In genomic region chr13:32934706-32935381, GRCm38 (mm10) we compare ENCODE assay signal across 16 mouse cellular contexts. TPM values are rescaled to one million over a fixed set of nuclear protein-coding genes. Genes with fewer than 3 reads are reported as not detected.
DNase-seq lines count a peak whose midpoint lies in the region; ATAC-seq and TF ChIP-seq lines count a peak whose summit lies in the region.
"Had no signal": no experiment of that assay in that cellular context is flagged by ENCODE, and none has a peak within 500 bp of the region (broad histone marks: within the 10 kb centered on the region; RNA-seq: fewer than 3 reads in every experiment).

No protein-coding gene starts in this region.

- H3K4me3 ChIP-seq in liver, postnatal 0 days (ENCODE audit: low read depth, low read length), result no peak overlapping the region
- no peak overlapping the region for H3K4me3 ChIP-seq in liver, embryonic 12.5 days
- no peak overlapping the region for H3K4me3 ChIP-seq in midbrain, embryonic 16.5 days (ENCODE audit: low read depth, low read length)
- H3K4me3 ChIP-seq: heart, embryonic 15.5 days; hindbrain, embryonic 15.5 days; lung, embryonic 15.5 days; neural tube, embryonic 15.5 days had no signal

- DNase-seq in liver, postnatal 0 days, result no peak
- DNase-seq in B cell, adult 2 months, result peak; percentile 83 to 85
- peak; percentile 19 for DNase-seq in c-Kit-positive CD71-negative TER-119-negative erythroid progenitor cells, embryonic 14.5 days (ENCODE audit: low read depth)
- DNase-seq in gastrocnemius, postnatal 4 days (ENCODE audit: low spot score in 2 of 2), result no peak
- DNase-seq: adrenal gland, postnatal 10 days; forebrain, postnatal 0 days; gastrocnemius, postnatal 25 days; kidney, adult 9 months; right cerebral cortex, postnatal 25 days had no signal

- TF ChIP-seq EP300 in liver, postnatal 0 days (IDR thresholded peaks at IDR 0.05; ENCODE audit: low read depth), result no peak

- no peak overlapping the region for H3K9ac ChIP-seq in liver, postnatal 0 days (replicated peaks)
- no peak overlapping the region for H3K9ac ChIP-seq in liver, embryonic 12.5 days
- no peak overlapping the region for H3K9ac ChIP-seq in midbrain, embryonic 16.5 days (ENCODE audit: low read depth, low read length)
- H3K9ac ChIP-seq: forebrain, postnatal 0 days; heart, embryonic 15.5 days; hindbrain, embryonic 15.5 days; lung, embryonic 15.5 days; neural tube, embryonic 15.5 days had no signal

- 0 out of 2 replicates have a peak, but pooled peaks have one; percentile 10 for ATAC-seq in liver, postnatal 0 days
- ATAC-seq in liver, embryonic 12.5 days, result no peak
- peak; percentile 47 for ATAC-seq in monocyte, adult 5-6 weeks (replicated peaks; ENCODE audit: insufficient number of reproducible peaks, low FRiP score, low TSS enrichment, poor library complexity, severe bottlenecking)
- no peak for ATAC-seq in midbrain, embryonic 16.5 days
- ATAC-seq: forebrain, postnatal 0 days had no signal

- no peak for TF ChIP-seq CTCF in liver, postnatal 0 days (IDR thresholded peaks at IDR 0.05; ENCODE audit: low read depth)

- no peaks in the 10 kb centered on the region for H3K9me3 ChIP-seq in liver, postnatal 0 days (ENCODE audit: low read length)
- H3K9me3 ChIP-seq in liver, embryonic 12.5 days (replicated peaks), result no peaks in the 10 kb centered on the region
- no peaks in the 10 kb centered on the region for H3K9me3 ChIP-seq in midbrain, embryonic 16.5 days (replicated peaks; ENCODE audit: control insufficient read depth, low read length, poor library complexity, severe bottlenecking)
- H3K9me3 ChIP-seq: heart, embryonic 15.5 days; hindbrain, embryonic 15.5 days; lung, embryonic 15.5 days; neural tube, embryonic 15.5 days had no signal

- no peaks in the 10 kb centered on the region for H3K36me3 ChIP-seq in liver, postnatal 0 days (replicated peaks; ENCODE audit: insufficient read depth, low read length)
- no peaks in the 10 kb centered on the region for H3K36me3 ChIP-seq in liver, embryonic 12.5 days
- no peaks in the 10 kb centered on the region for H3K36me3 ChIP-seq in midbrain, embryonic 16.5 days (ENCODE audit: control insufficient read depth, insufficient read depth, low read length)
- H3K36me3 ChIP-seq: heart, embryonic 15.5 days; hindbrain, embryonic 15.5 days; lung, embryonic 15.5 days; neural tube, embryonic 15.5 days had no signal

- no peaks in the 10 kb centered on the region; the same call in 1 of the 2 replicates for H3K4me1 ChIP-seq in liver, postnatal 0 days (ENCODE audit: insufficient read depth)
- no peaks in the 10 kb centered on the region for H3K4me1 ChIP-seq in liver, embryonic 12.5 days
- no peaks in the 10 kb centered on the region for H3K4me1 ChIP-seq in midbrain, embryonic 16.5 days (ENCODE audit: control insufficient read depth, insufficient read depth, low read length)
- H3K4me1 ChIP-seq: hindbrain, embryonic 15.5 days; lung, embryonic 15.5 days; neural tube, embryonic 15.5 days had no signal

- WGBS in liver, postnatal 0 days (ENCODE audit: insufficient replicate concordance), result 23% methylated on average over 1 of the region's 1 CpGs
- WGBS in liver, embryonic 12.5 days (ENCODE audit: insufficient replicate concordance), result 0% methylated on average over 1 of the region's 1 CpGs
- 39% methylated on average over 1 of the region's 1 CpGs for WGBS in midbrain, embryonic 16.5 days

- H3K4me2 ChIP-seq in liver, postnatal 0 days (ENCODE audit: low read depth, low read length), result no peak overlapping the region
- H3K4me2 ChIP-seq in liver, embryonic 12.5 days, result no peak overlapping the region
- H3K4me2 ChIP-seq in midbrain, embryonic 16.5 days (ENCODE audit: low read length), result no peak overlapping the region
- H3K4me2 ChIP-seq: heart, embryonic 15.5 days; hindbrain, embryonic 15.5 days; lung, embryonic 15.5 days; neural tube, embryonic 15.5 days had no signal

- H3K27me3 ChIP-seq in liver, postnatal 0 days (ENCODE audit: insufficient read depth, low read length), result no peaks in the 10 kb centered on the region
- H3K27me3 ChIP-seq in liver, embryonic 12.5 days (replicated peaks), result no peaks in the 10 kb centered on the region
- H3K27me3 ChIP-seq in midbrain, embryonic 16.5 days (ENCODE audit: control insufficient read depth, insufficient read depth, low read depth, low read length), result no peaks in the 10 kb centered on the region
- H3K27me3 ChIP-seq: heart, embryonic 15.5 days; hindbrain, embryonic 15.5 days; lung, embryonic 15.5 days; neural tube, embryonic 15.5 days had no signal

- H3K27ac ChIP-seq in liver, postnatal 0 days (ENCODE audit: low read depth), result no peak overlapping the region
- no peak overlapping the region for H3K27ac ChIP-seq in liver, embryonic 12.5 days
- no peak overlapping the region for H3K27ac ChIP-seq in midbrain, embryonic 16.5 days (ENCODE audit: low read length)
- H3K27ac ChIP-seq: heart, embryonic 15.5 days; hindbrain, embryonic 15.5 days; lung, embryonic 15.5 days; neural tube, embryonic 15.5 days had no signal

RNA-seq across cellular contexts. Expression of gene Serpinb6b, which starts 30.2 kb away (rescaled TPM):
- polyA plus RNA-seq in liver, postnatal 0 days (2015; fragmentation: Nextera tagmentation; extraction: Ambion mirVana), result 2.9 TPM in 2 replicates
- polyA plus RNA-seq in liver, embryonic 12.5 days (2016; fragmentation: Nextera tagmentation; extraction: Ambion mirVana), result 4.2 and 5.2 TPM in 2 replicates
- total RNA-seq in monocyte, adult 5-6 weeks (2017), result 148 to 312 TPM (median 231 TPM) in 3 replicates
- total RNA-seq in gastrocnemius, postnatal 4 days (2021), result 1 to 10 TPM; 2.1 to 2.4 TPM
- polyA plus RNA-seq in midbrain, embryonic 16.5 days (2015; fragmentation: Nextera tagmentation; extraction: Ambion mirVana), result 1.2 and 2.0 TPM in 2 replicates

RNA-seq across cellular contexts. Expression of gene Serpinb1c, which starts 36.8 kb away (rescaled TPM):
- not detected in 2 replicates for polyA plus RNA-seq in liver, postnatal 0 days (2015; fragmentation: Nextera tagmentation; extraction: Ambion mirVana)
- polyA plus RNA-seq in liver, embryonic 12.5 days (2016; fragmentation: Nextera tagmentation; extraction: Ambion mirVana), result 0.10 TPM in 1 of 2 replicates, not detected in the other
- 2.3 TPM in 1 of 3 replicates, not detected in the others for total RNA-seq in monocyte, adult 5-6 weeks (2017)
- total RNA-seq in gastrocnemius, postnatal 4 days (2021), result 1 to 10 TPM in 1 of 2 experiments, under 1 TPM in 1; 0.29 to 1.1 TPM
- not detected in 2 replicates for polyA plus RNA-seq in midbrain, embryonic 16.5 days (2015; fragmentation: Nextera tagmentation; extraction: Ambion mirVana)
- total RNA-seq: forebrain, postnatal 0 days had no signal
- polyA plus RNA-seq: forebrain, postnatal 0 days; hindbrain, embryonic 15.5 days; lung, embryonic 15.5 days had no signal

Comparison
In these comparisons a context has a peak if more than half of its experiments do, and no peak if none do; other contexts are left out.
1. ATAC-seq: peak in liver, postnatal 0 days (single experiment) and monocyte, adult 5-6 weeks (single experiment); none in liver, embryonic 12.5 days (single experiment) and midbrain, embryonic 16.5 days (single experiment).
2. DNase-seq: peak in B cell, adult 2 months (2 of 2) and c-Kit-positive CD71-negative TER-119-negative erythroid progenitor cells, embryonic 14.5 days (single experiment); none in liver, postnatal 0 days (single experiment) and gastrocnemius, postnatal 4 days (0 of 2).